Mouse (Mus musculus): ENCODE data around the gene Plcb4.

GRCm38 (mm10) chr2:135641636-135642035 lies 17.2 kb upstream of the Plcb4 start:
- TF ChIP-seq CTCF (conservative IDR thresholded peaks at IDR 0.05 in 1 of 2, IDR thresholded peaks at IDR 0.05 in 1 of 2; ENCODE audit: low read depth in 2 of 2, low read length in 2 of 2) (no peak), EP300 (IDR thresholded peaks at IDR 0.05; ENCODE audit: low read length) (no peak), MAFK (IDR thresholded peaks at IDR 0.05; ENCODE audit: insufficient replicate concordance, low read length) (no peak), MAX (IDR thresholded peaks at IDR 0.05; ENCODE audit: low read length) (no peak)

Measured in CH12.LX (cell line).